Mouse (Mus musculus): ENCODE data around the gene Ybx2. TPM values are rescaled to one million over a fixed set of nuclear protein-coding genes. Genes with fewer than 3 reads are reported as not detected.
A peak's percentile ranks its signal among the peaks of the same experiment; 100 is the strongest.
"Not testable (repeated sequence)": the region's sequence is repeated elsewhere in the genome, so short reads cannot be mapped to it uniquely, and the experiment has no call there.

The Ybx2 gene
- total RNA-seq, 2 experiments from 2014 or later = 9.3 to 11.4 TPM

GRCm38 (mm10) chr11:69934169-69934568 is 1.4 kb upstream of the Ybx2 start:
- peak; percentile 96 for DNase-seq (ENCODE audit: low spot score)

GRCm38 (mm10) chr11:69934681-69935080 is 915 bp upstream of the Ybx2 start:
- DNase-seq (ENCODE audit: low spot score) = no peak

- DNase-seq (ENCODE audit: low spot score) = no peak
These were observed 560 bp downstream of the Ybx2 start for GRCm38 (mm10) chr11:69936156-69936555.

- peak; percentile 42 for DNase-seq (ENCODE audit: low spot score)
These were observed 1.2 kb downstream of the Ybx2 start for GRCm38 (mm10) chr11:69936714-69937347.

- DNase-seq (ENCODE audit: low spot score) = peak; percentile 71
These were observed 1.8 kb downstream of the Ybx2 start for GRCm38 (mm10) chr11:69937385-69937784.

- no peak for DNase-seq (ENCODE audit: low spot score)
These were observed 2.2 kb downstream of the Ybx2 start for GRCm38 (mm10) chr11:69937834-69938233.

- DNase-seq (ENCODE audit: low spot score) = no peak
These were observed 2.9 kb downstream of the Ybx2 start for GRCm38 (mm10) chr11:69938401-69938979.

GRCm38 (mm10) chr11:69939181-69939580 is 3.6 kb downstream of the Ybx2 start:
- DNase-seq (ENCODE audit: low spot score) = peak; percentile 30

- DNase-seq (ENCODE audit: low spot score) = no peak
These were observed 4.1 kb downstream of the Ybx2 start for GRCm38 (mm10) chr11:69939731-69940130.

GRCm38 (mm10) chr11:69940962-69941361 is 5.4 kb downstream of the Ybx2 start:
- DNase-seq (ENCODE audit: low spot score) = peak; percentile 30

GRCm38 (mm10) chr11:69945216-69945615 is 9.6 kb downstream of the Ybx2 start:
- DNase-seq (ENCODE audit: low spot score) = peak; percentile 24

- DNase-seq (ENCODE audit: low spot score) = no peak
These were observed 10.6 kb downstream of the Ybx2 start for GRCm38 (mm10) chr11:69945997-69946891.

- DNase-seq (ENCODE audit: low spot score) = peak; percentile 88
These were observed 11.9 kb downstream of the Ybx2 start for GRCm38 (mm10) chr11:69947337-69948065.

- peak; percentile 96 for DNase-seq (ENCODE audit: low spot score)
These were observed 12.6 kb downstream of the Ybx2 start, which contains the start of gene Slc2a4 for GRCm38 (mm10) chr11:69948066-69948762. Gene Slc2a4, minus strand, starts transcription at chr11:69948188.

GRCm38 (mm10) chr11:69948763-69949150 is 13.2 kb downstream of the Ybx2 start:
- peak; percentile 95 for DNase-seq (ENCODE audit: low spot score)

GRCm38 (mm10) chr11:69950807-69951459 is 15.3 kb downstream of the Ybx2 start:
- peak; percentile 31 for DNase-seq (ENCODE audit: low spot score)

- no peak for DNase-seq (ENCODE audit: low spot score)
These were observed 16.7 kb downstream of the Ybx2 start for GRCm38 (mm10) chr11:69952274-69952673.

GRCm38 (mm10) chr11:69953267-69953915 is 17.8 kb downstream of the Ybx2 start:
- no peak for DNase-seq (ENCODE audit: low spot score)

GRCm38 (mm10) chr11:69955618-69956017 is 20.0 kb downstream of the Ybx2 start:
- DNase-seq (ENCODE audit: low spot score) = not testable (repeated sequence)

GRCm38 (mm10) chr11:69956218-69956617 is 20.6 kb downstream of the Ybx2 start:
- DNase-seq (ENCODE audit: low spot score) = no peak

Data from gastrocnemius, adult 18-20 months (tissue).